Mouse (Mus musculus): Measurements from ENCODE around the gene Akr7a5. TPM values are rescaled to one million over a fixed set of nuclear protein-coding genes. Genes with fewer than 3 reads are reported as not detected.

The Akr7a5 gene
- polyA plus RNA-seq, 1 experiment, result 245 TPM

DNA sequence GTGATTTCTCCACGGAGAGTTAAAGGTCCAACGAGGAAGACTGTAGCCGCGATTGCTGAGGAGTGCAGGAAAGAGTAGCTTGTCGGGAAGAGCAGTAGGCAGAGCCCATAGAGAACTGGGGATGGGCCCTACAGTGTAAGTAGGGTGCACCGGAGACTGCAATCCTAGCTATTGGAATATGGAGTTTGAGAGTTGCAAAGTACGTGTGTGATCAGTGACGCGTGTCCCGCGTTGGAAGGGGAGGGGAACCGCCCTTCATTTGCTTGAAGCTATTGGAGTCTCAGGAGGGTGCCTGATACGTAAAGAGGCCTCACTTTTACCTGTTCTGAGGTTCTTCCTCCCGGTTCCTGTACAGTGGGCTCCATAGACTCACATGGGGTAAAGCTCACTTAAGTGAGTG, 1.2 kb downstream of the Akr7a5 start:
- Histone ChIP-seq H3K36me3 (ENCODE audit: control insufficient read depth, insufficient read depth, low read length) (peaks cover 2% of the 10 kb centered on the region), H3K27ac (ENCODE audit: insufficient read depth, low read depth, low read length) (peak overlapping the region; percentile 81), H3K4me1 (ENCODE audit: control insufficient read depth, insufficient read depth, low read length) (0 out of 2 replicates have a peak, but pooled peaks cover 12% of the 10 kb centered on the region), H3K4me3 (ENCODE audit: insufficient read depth, low read depth, low read length) (peak overlapping the region; percentile 64), H3K27me3 (replicated peaks; ENCODE audit: control insufficient read depth, insufficient read depth, low read length) (no peaks in the 10 kb centered on the region)
- WGBS, result 17% methylated on average over 14 of the region's 14 CpGs
- DNase-seq, result peak; percentile 51
- no peak for TF ChIP-seq POLR2A (IDR thresholded peaks at IDR 0.05; ENCODE audit: low read depth, low read length)

DNA sequence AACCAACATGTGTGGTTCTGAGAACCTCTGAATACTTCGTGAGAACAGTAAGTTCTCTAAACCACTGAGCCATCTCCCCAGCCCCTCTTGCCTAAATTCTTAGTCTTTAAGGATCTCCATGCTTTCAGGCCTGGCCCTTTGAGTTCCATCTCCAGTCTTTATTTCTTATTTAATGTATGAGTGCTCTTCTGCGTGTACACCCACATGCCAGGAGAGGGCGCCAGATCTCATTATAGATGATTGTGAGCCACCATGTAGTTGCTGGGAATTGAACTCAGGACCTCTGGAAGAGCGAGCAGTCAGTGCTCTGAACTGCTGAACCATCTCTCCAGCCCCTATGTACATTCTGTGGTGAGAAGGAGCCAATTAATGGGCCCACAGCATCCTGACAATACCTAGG, 2.1 kb downstream of the Akr7a5 start:
- Histone ChIP-seq H3K36me3 (ENCODE audit: control insufficient read depth, insufficient read depth, low read length) (peaks cover 2% of the 10 kb centered on the region), H3K4me3 (ENCODE audit: insufficient read depth, low read depth, low read length) (no peak overlapping the region), H3K4me1 (ENCODE audit: control insufficient read depth, insufficient read depth, low read length) (0 out of 2 replicates have a peak, but pooled peaks cover 12% of the 10 kb centered on the region), H3K27ac (ENCODE audit: insufficient read depth, low read depth, low read length) (no peak overlapping the region), H3K27me3 (replicated peaks; ENCODE audit: control insufficient read depth, insufficient read depth, low read length) (no peaks in the 10 kb centered on the region)
- WGBS, result 64% methylated on average over 4 of the region's 4 CpGs
- DNase-seq, result peak; percentile 43
- TF ChIP-seq CTCF (conservative IDR thresholded peaks at IDR 0.05; ENCODE audit: insufficient read depth, insufficient read length, low read depth, low read length) (peak; percentile 48), POLR2A (IDR thresholded peaks at IDR 0.05; ENCODE audit: low read depth, low read length) (no peak)

DNA sequence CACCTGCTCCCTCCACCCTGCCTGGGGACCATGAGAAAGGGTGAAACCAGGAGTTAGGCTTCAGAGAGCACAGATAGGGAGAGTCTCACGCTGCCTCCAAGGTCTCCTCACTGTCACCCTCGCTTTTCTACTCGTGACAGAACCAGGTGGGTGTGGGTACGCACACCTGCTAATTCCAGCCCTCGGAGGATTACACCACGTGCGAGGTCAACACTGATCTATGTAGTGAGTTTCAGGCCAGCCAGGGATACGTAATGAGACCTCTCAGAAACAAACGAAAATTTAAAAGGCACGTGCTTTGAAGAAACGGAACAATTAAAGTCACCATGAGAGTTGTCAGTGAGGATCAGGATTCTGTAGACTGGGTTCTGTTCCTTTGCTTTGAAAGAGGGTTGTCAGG, 7.9 kb downstream of the Akr7a5 start:
- Histone ChIP-seq H3K27me3 (replicated peaks; ENCODE audit: control insufficient read depth, insufficient read depth, low read length) (no peaks in the 10 kb centered on the region), H3K27ac (ENCODE audit: insufficient read depth, low read depth, low read length) (no peak overlapping the region), H3K4me1 (ENCODE audit: control insufficient read depth, insufficient read depth, low read length) (no peaks in the 10 kb centered on the region; the same call in 1 of the 2 replicates), H3K36me3 (ENCODE audit: control insufficient read depth, insufficient read depth, low read length) (peaks cover 2% of the 10 kb centered on the region), H3K4me3 (ENCODE audit: insufficient read depth, low read depth, low read length) (no peak overlapping the region)
- WGBS, result 89% methylated on average over 11 of the region's 11 CpGs
- TF ChIP-seq POLR2A (IDR thresholded peaks at IDR 0.05; ENCODE audit: low read depth, low read length) (no peak), CTCF (conservative IDR thresholded peaks at IDR 0.05; ENCODE audit: insufficient read depth, insufficient read length, low read depth, low read length) (no peak)
- DNase-seq, result no peak

DNA sequence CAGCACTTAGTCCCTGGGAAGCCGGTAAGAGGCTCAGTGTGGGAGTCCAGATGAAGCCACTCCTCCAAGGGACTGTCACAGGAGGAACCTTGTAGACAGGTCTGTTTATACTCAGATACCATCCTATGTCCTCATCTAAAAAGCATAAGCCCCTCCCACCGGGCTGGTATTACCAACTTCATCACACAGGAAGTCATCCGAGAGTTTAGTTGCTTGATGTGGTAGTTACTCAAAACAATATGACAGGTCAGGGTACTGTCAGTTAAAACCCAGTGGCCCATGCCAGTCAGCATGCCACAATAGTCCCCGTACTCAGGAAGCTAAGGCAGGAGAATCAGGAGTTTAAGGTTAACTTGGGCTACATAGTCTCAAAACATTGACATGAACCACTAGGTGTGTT, 9.2 kb downstream of the Akr7a5 start:
- no peak overlapping the region for H3K4me3 ChIP-seq (ENCODE audit: insufficient read depth, low read depth, low read length)
- H3K36me3 ChIP-seq (ENCODE audit: control insufficient read depth, insufficient read depth, low read length), result peaks cover 2% of the 10 kb centered on the region
- no peak overlapping the region for H3K27ac ChIP-seq (ENCODE audit: insufficient read depth, low read depth, low read length)
- no peaks in the 10 kb centered on the region for H3K27me3 ChIP-seq (replicated peaks; ENCODE audit: control insufficient read depth, insufficient read depth, low read length)
- no peak for TF ChIP-seq CTCF (conservative IDR thresholded peaks at IDR 0.05; ENCODE audit: insufficient read depth, insufficient read length, low read depth, low read length)
- no peak for TF ChIP-seq POLR2A (IDR thresholded peaks at IDR 0.05; ENCODE audit: low read depth, low read length)
- DNase-seq, result no peak
- no peaks in the 10 kb centered on the region; the same call in 1 of the 2 replicates for H3K4me1 ChIP-seq (ENCODE audit: control insufficient read depth, insufficient read depth, low read length)
- WGBS, result 77% methylated on average over 4 of the region's 4 CpGs

DNA sequence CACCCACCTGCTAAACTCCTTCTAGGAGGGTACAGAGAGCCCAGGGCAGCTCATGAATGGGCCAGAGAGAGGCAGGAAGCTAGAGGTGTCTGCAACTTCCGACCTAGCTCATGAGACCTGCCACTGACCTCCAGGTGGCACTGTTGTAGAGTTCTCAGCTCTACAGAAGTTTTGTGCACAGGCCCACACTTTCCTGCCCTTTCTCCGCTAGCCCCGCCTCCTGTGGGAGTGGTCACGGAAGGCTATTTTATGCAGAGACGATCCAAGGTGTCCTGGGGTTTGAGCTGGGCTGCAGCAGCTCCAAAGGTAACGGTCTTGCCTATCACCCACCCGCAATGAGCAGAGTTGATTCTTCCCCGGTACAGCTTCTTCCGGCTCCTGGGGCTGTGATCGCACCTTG, 20.1 kb downstream of the Akr7a5 start:
- peak overlapping the region; percentile 14 for H3K27ac ChIP-seq (ENCODE audit: insufficient read depth, low read depth, low read length)
- H3K36me3 ChIP-seq (ENCODE audit: control insufficient read depth, insufficient read depth, low read length), result no peaks in the 10 kb centered on the region
- 3% methylated on average over 10 of the region's 10 CpGs for WGBS
- TF ChIP-seq CTCF (conservative IDR thresholded peaks at IDR 0.05; ENCODE audit: insufficient read depth, insufficient read length, low read depth, low read length), result peak; percentile 82
- peak; percentile 71 for TF ChIP-seq POLR2A (IDR thresholded peaks at IDR 0.05; ENCODE audit: low read depth, low read length)
- no peaks in the 10 kb centered on the region for H3K27me3 ChIP-seq (replicated peaks; ENCODE audit: control insufficient read depth, insufficient read depth, low read length)
- H3K4me3 ChIP-seq (ENCODE audit: insufficient read depth, low read depth, low read length), result peak overlapping the region; percentile 22
- peaks cover 6% of the 10 kb centered on the region; the same call in 1 of the 2 replicates for H3K4me1 ChIP-seq (ENCODE audit: control insufficient read depth, insufficient read depth, low read length)
- peak; percentile 90 for DNase-seq

DNA sequence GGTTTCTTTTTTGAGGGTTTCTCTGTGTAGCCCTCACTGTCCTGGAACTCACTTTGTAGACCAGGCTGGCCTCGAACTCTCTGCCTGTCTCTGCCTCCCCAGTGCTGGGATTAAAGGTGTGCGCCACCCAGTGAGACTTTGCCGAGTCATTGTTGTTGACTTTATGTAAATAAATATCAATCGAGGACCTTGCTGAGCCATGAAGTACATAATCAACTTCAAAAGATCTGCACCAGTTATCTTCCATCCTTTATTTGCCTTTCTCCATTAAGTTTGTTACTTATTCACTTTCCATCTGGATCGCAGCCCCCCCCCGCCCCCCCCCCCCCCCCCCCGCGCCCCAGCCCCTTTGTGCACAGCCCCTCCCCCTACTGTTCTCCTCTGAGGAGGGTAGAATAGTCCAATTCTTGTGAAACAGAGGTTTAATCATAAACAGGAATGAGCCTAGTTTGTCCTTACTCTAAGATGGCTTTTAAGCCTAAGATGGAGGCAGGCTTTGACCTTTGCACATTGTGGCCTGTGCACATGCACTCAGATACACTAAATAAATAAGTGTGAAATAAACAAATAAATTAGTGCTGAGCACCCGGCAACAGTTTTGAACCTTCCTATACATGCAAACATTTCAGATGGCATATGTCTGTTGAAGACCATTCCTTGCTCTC, 24.2 kb downstream of the Akr7a5 start:
- Histone ChIP-seq H3K27ac (ENCODE audit: insufficient read depth, low read depth, low read length) (peak overlapping the region; percentile 94), H3K4me3 (ENCODE audit: insufficient read depth, low read depth, low read length) (no peak overlapping the region), H3K36me3 (ENCODE audit: control insufficient read depth, insufficient read depth, low read length) (no peaks in the 10 kb centered on the region), H3K4me1 (ENCODE audit: control insufficient read depth, insufficient read depth, low read length) (peaks cover 7% of the 10 kb centered on the region; the same call in 1 of the 2 replicates), H3K27me3 (replicated peaks; ENCODE audit: control insufficient read depth, insufficient read depth, low read length) (no peaks in the 10 kb centered on the region)
- 36% methylated on average over 7 of the region's 9 CpGs for WGBS
- peak; percentile 74 for DNase-seq
- no peak for TF ChIP-seq POLR2A (IDR thresholded peaks at IDR 0.05; ENCODE audit: low read depth, low read length)
- TF ChIP-seq CTCF (conservative IDR thresholded peaks at IDR 0.05; ENCODE audit: insufficient read depth, insufficient read length, low read depth, low read length), result no peak

DNA sequence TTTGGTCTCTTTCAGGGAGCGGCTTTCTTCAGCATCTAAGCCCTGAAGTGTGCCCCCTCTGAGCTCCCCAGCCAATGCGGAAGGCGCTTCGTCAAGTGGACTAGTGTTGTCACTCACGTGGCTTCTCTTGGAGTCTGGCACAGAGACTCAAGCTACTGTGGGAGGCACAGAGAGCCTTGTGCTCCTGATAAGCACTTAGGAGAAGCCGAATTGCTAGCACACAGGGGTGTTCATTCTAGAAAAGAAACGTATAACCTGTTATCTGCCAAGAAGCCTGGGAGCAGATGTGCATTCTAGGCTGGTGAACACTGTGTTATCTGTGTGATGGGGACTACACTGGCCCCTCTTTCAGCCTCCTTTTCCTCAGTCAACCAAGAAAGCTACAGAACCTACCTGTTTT, 25.0 kb downstream of the Akr7a5 start:
- TF ChIP-seq POLR2A (IDR thresholded peaks at IDR 0.05; ENCODE audit: low read depth, low read length) (no peak), CTCF (conservative IDR thresholded peaks at IDR 0.05; ENCODE audit: insufficient read depth, insufficient read length, low read depth, low read length) (no peak)
- WGBS, result 56% methylated on average over 7 of the region's 7 CpGs
- no peak overlapping the region for H3K4me3 ChIP-seq (ENCODE audit: insufficient read depth, low read depth, low read length)
- DNase-seq, result peak; percentile 39
- H3K36me3 ChIP-seq (ENCODE audit: control insufficient read depth, insufficient read depth, low read length), result no peaks in the 10 kb centered on the region
- peaks cover 7% of the 10 kb centered on the region; the same call in 1 of the 2 replicates for H3K4me1 ChIP-seq (ENCODE audit: control insufficient read depth, insufficient read depth, low read length)
- H3K27me3 ChIP-seq (replicated peaks; ENCODE audit: control insufficient read depth, insufficient read depth, low read length), result no peaks in the 10 kb centered on the region
- H3K27ac ChIP-seq (ENCODE audit: insufficient read depth, low read depth, low read length), result peak overlapping the region; percentile 94
